Mouse (Mus musculus): ENCODE measurements around the gene Gm3317. TPM values are rescaled to one million over a fixed set of nuclear protein-coding genes. Genes with fewer than 3 reads are reported as not detected.
"Not testable (repeated sequence)": the region's sequence is repeated elsewhere in the genome, so short reads cannot be mapped to it uniquely, and the experiment has no call there.

Gm3317 gene
- polyA plus RNA-seq (2015; fragmentation: Nextera tagmentation; extraction: Ambion mirVana) = not detected in 2 replicates

DNA sequence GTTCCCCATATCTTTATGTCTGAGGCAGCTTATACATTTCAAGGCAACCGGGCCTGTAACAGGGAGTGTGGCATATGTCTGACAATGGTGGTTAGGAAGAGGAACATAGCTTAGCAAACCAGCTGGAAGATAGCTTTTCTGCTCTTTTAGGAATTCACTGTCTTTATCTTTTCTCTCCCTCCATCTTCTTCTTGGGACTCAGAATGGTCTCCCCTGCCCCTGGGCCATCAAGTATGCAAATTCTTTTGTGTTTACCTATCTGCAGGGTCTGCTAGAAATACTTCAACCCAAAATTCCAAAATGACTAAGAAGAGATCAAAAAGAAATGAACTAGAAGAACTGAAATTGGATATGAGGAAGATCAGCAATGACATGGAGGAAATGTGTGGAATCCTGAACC lies at the start of gene Gm3317:
Gm3317 (plus strand) TSS at position 301 of the 400 bp plus-strand sequence.
- H3K4me2 ChIP-seq (replicated peaks); ATAC-seq (ENCODE audit: low FRiP score, low read depth); H3K9ac ChIP-seq; H3K4me1 ChIP-seq; H3K9me3 ChIP-seq; H3K27ac ChIP-seq; H3K36me3 ChIP-seq; H3K4me3 ChIP-seq; H3K27me3 ChIP-seq: not testable (repeated sequence)
- WGBS = no CpG with 5 or more reads among the region's 1 CpGs

GRCm38 (mm10) chr14:5131219-5131618 lies 33.1 kb upstream of the Gm3317 start, which contains the start of gene Gm8279:
Gene Gm8279 (plus strand): TSS chr14:5131519.
- not testable (repeated sequence) for H3K9me3 ChIP-seq; H3K4me2 ChIP-seq (replicated peaks); H3K36me3 ChIP-seq; H3K9ac ChIP-seq; H3K27ac ChIP-seq; H3K4me3 ChIP-seq; H3K4me1 ChIP-seq; H3K27me3 ChIP-seq; ATAC-seq (ENCODE audit: low FRiP score, low read depth)
- WGBS = 70% methylated on average over 2 of the region's 2 CpGs

DNA sequence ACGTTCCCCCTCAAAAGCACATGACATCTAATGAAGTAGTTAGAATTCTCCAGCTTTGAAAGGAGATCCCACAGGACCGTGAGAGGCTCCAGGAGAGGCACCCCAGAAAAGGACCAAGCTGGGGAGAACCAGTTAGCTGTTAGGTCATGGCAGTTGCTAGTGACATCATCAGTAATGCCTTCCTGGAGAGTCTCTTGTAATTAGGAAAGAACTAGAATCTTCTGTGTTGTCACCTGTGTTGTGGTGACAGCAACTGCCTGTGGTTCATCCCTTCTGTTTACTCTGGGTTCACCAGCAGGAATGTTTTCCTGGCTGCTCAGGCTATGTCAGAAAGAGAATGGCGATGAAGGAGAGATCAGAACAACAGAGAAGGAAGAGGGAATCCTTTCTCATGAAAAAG lies 21.2 kb downstream of the Gm3317 start, which contains the start of gene Gm8271:
Gm8271 (plus strand) TSS at position 301 of the 400 bp plus-strand sequence.
- not testable (repeated sequence) for H3K4me2 ChIP-seq (replicated peaks); H3K9ac ChIP-seq; H3K9me3 ChIP-seq; ATAC-seq (ENCODE audit: low FRiP score, low read depth); H3K27me3 ChIP-seq; H3K27ac ChIP-seq; H3K4me3 ChIP-seq; H3K36me3 ChIP-seq; H3K4me1 ChIP-seq
- WGBS = no CpG with 5 or more reads among the region's 3 CpGs

Other genes starting within 250 kb of the Gm3317 start
- gene Gm8297, start 180.6 kb upstream of the Gm3317 start, polyA plus RNA-seq (2015; fragmentation: Nextera tagmentation; extraction: Ambion mirVana) = not detected in 2 replicates
- not detected in 2 replicates for gene Gm3298, start 148.6 kb upstream of the Gm3317 start, polyA plus RNA-seq (2015; fragmentation: Nextera tagmentation; extraction: Ambion mirVana)
- not detected in 2 replicates for gene 4930555G01Rik, start 113.9 kb upstream of the Gm3317 start, polyA plus RNA-seq (2015; fragmentation: Nextera tagmentation; extraction: Ambion mirVana)
- gene Gm8281, start 93.5 kb upstream of the Gm3317 start, polyA plus RNA-seq (2015; fragmentation: Nextera tagmentation; extraction: Ambion mirVana) = 0.56 and 1.0 TPM in 2 replicates
- not detected in 2 replicates for gene Gm8279, start 33.0 kb upstream of the Gm3317 start, polyA plus RNA-seq (2015; fragmentation: Nextera tagmentation; extraction: Ambion mirVana)
- gene Gm8271, start 21.3 kb downstream of the Gm3317 start, polyA plus RNA-seq (2015; fragmentation: Nextera tagmentation; extraction: Ambion mirVana) = not detected in 2 replicates
- not detected in 2 replicates for gene Gm3526, start 96.0 kb downstream of the Gm3317 start, polyA plus RNA-seq (2015; fragmentation: Nextera tagmentation; extraction: Ambion mirVana)
- not detected in 2 replicates for gene Gm3542, start 170.4 kb downstream of the Gm3317 start, polyA plus RNA-seq (2015; fragmentation: Nextera tagmentation; extraction: Ambion mirVana)
- gene Gm3500, start 224.5 kb downstream of the Gm3317 start, polyA plus RNA-seq (2015; fragmentation: Nextera tagmentation; extraction: Ambion mirVana) = 0.14 TPM in 1 of 2 replicates, not detected in the other

All from limb, embryonic 13.5 days (tissue).